Mouse (Mus musculus) myocyte (in vitro differentiated cells): ENCODE results near the gene 4933403O08Rik.

Experiments used
- MYOD1 ChIP-seq, 3 experiments: IDR thresholded peaks; one replicate each; pipeline ENCODE4 v1.6.1; 2011; ENCODE audit warnings: control low read depth in 2 of 3, low read depth in 2 of 3, mild to moderate bottlenecking in 2 of 3, moderate library complexity in 1 of 3; ENCODE audit not compliant: insufficient read length in 2 of 3, control insufficient read depth in 1 of 3
- POLR2A ChIP-seq: IDR thresholded peaks from one replicate; pipeline ENCODE4 v1.6.1; 2011; ENCODE audit warnings: low read depth, mild to moderate bottlenecking, control low read depth, moderate library complexity; ENCODE audit not compliant: insufficient read length
- POLR2AphosphoS2 ChIP-seq: IDR thresholded peaks from one replicate; pipeline ENCODE4 v1.6.1; 2011; ENCODE audit warnings: low read depth, control low read depth; ENCODE audit not compliant: insufficient read length
- USF1 ChIP-seq: IDR thresholded peaks from one replicate; pipeline ENCODE4 v1.6.1; 2011; ENCODE audit warnings: low read depth, mild to moderate bottlenecking, control low read depth, moderate library complexity

DNA sequence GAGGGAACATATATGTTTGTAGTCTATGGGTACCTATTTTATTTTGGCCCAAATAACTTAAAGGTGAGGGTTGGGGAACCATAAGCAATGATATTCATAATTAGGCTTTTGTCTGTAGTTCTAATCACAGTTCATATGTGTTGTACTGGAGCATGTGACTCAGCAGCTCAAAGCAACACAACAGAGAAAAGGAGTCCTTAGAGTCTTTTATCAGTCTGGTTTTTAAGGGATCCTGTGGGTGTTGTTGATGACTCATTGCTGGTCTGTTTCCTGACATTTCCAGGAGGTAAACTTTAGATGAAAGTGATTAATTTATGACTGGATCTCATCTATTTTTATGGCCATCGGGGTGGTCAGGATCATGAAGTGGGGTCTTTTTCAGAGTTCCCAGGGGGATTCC is 34.7 kb downstream of the 4933403O08Rik start:
- TF ChIP-seq POLR2A: no peak
- TF ChIP-seq USF1: no peak
- TF ChIP-seq POLR2AphosphoS2: no peak
- no peak for TF ChIP-seq MYOD1 (IDR thresholded peaks at IDR 0.05; ENCODE audit: control insufficient read depth in 1 of 3, insufficient read length in 2 of 3, low read depth in 2 of 3)
